Comparison of ENCODE assay signal across 22 mouse cellular contexts in genomic region chr12:13205733-13206132, GRCm38 (mm10). TPM values are rescaled to one million over a fixed set of nuclear protein-coding genes. Genes with fewer than 3 reads are reported as not detected.
DNase-seq lines count a peak whose midpoint lies in the region; ATAC-seq and TF ChIP-seq lines count a peak whose summit lies in the region.
"Had no signal": no experiment of that assay in that cellular context is flagged by ENCODE, and none has a peak within 500 bp of the region (broad histone marks: within the 10 kb centered on the region; RNA-seq: fewer than 3 reads in every experiment).

No protein-coding gene starts in this region.

- no peaks in the 10 kb centered on the region for H3K36me3 ChIP-seq in intestine, embryonic 14.5 days (ENCODE audit: control insufficient read depth, insufficient read depth, low read length)
- no peaks in the 10 kb centered on the region for H3K36me3 ChIP-seq in intestine, postnatal 0 days (ENCODE audit: control insufficient read depth, insufficient read depth)
- H3K36me3 ChIP-seq in limb, embryonic 10.5 days, result no peaks in the 10 kb centered on the region
- H3K36me3 ChIP-seq: embryonic facial prominence, embryonic 13.5 days; embryonic facial prominence, embryonic 15.5 days; forebrain, embryonic 10.5 days; forebrain, embryonic 12.5 days had no signal

- H3K27me3 ChIP-seq in intestine, embryonic 14.5 days (replicated peaks; ENCODE audit: control insufficient read depth, insufficient read depth, low read length), result no peaks in the 10 kb centered on the region
- no peaks in the 10 kb centered on the region for H3K27me3 ChIP-seq in intestine, postnatal 0 days (replicated peaks; ENCODE audit: control insufficient read depth, insufficient read depth, low read length)
- H3K27me3 ChIP-seq in limb, embryonic 10.5 days (ENCODE audit: low read depth, poor library complexity, severe bottlenecking), result no peaks in the 10 kb centered on the region
- H3K27me3 ChIP-seq: embryonic facial prominence, embryonic 15.5 days had no signal

- 0 out of 2 replicates have a peak, but pooled peaks cover 3% of the 10 kb centered on the region for H3K9me3 ChIP-seq in intestine, embryonic 14.5 days (ENCODE audit: control insufficient read depth, low read length)
- H3K9me3 ChIP-seq in intestine, postnatal 0 days (ENCODE audit: control insufficient read depth), result no peaks in the 10 kb centered on the region
- H3K9me3 ChIP-seq in limb, embryonic 10.5 days (replicated peaks), result no peaks in the 10 kb centered on the region
- H3K9me3 ChIP-seq: embryonic facial prominence, embryonic 13.5 days; embryonic facial prominence, embryonic 15.5 days; forebrain, embryonic 12.5 days had no signal

- no peak overlapping the region for H3K27ac ChIP-seq in intestine, embryonic 14.5 days (ENCODE audit: low read depth)
- no peak overlapping the region for H3K27ac ChIP-seq in intestine, postnatal 0 days (ENCODE audit: low read depth, low read length)
- no peak overlapping the region; the same call in 1 of the 2 replicates for H3K27ac ChIP-seq in limb, embryonic 10.5 days
- H3K27ac ChIP-seq: embryonic facial prominence, embryonic 13.5 days; embryonic facial prominence, embryonic 15.5 days; forebrain, embryonic 10.5 days; forebrain, embryonic 12.5 days had no signal

- no peak overlapping the region for H3K4me2 ChIP-seq in intestine, embryonic 14.5 days (ENCODE audit: low read length)
- H3K4me2 ChIP-seq in intestine, postnatal 0 days (replicated peaks; ENCODE audit: low read depth), result no peak overlapping the region
- H3K4me2 ChIP-seq: embryonic facial prominence, embryonic 13.5 days; embryonic facial prominence, embryonic 15.5 days; forebrain, embryonic 12.5 days had no signal

- DNase-seq in heart, adult 11 months, result peak; percentile 28
- no peak for DNase-seq in heart, postnatal 36 days
- peak; percentile 3 for DNase-seq in intestine, embryonic 14.5 days (ENCODE audit: low spot score)
- DNase-seq in brain, adult 2 months (ENCODE audit: low read depth, low spot score), result peak; percentile 28
- DNase-seq in limb, embryonic 10.5 days (ENCODE audit: low spot score), result peak; percentile 3
- no peak for DNase-seq in urinary bladder, postnatal 4 days (ENCODE audit: low spot score in 2 of 2)
- DNase-seq: adrenal gland, adult 2 months; adrenal gland, postnatal 10 days; adrenal gland, postnatal 25 days; cerebellum, adult 11-12 months; cerebellum, adult 2 months; cerebellum, adult 9-10 months; cerebellum, postnatal 10 days; cerebellum, postnatal 25 days had no signal

- ATAC-seq in intestine, embryonic 14.5 days (replicated peaks; ENCODE audit: low FRiP score, low TSS enrichment, low read depth), result no peak
- ATAC-seq in intestine, postnatal 0 days, result no peak
- ATAC-seq: forebrain, embryonic 14.5 days; forebrain, embryonic 16.5 days had no signal

- H3K9ac ChIP-seq in intestine, embryonic 14.5 days (ENCODE audit: low read length), result no peak overlapping the region
- H3K9ac ChIP-seq in intestine, postnatal 0 days (ENCODE audit: low read depth, low read length), result no peak overlapping the region
- H3K9ac ChIP-seq: embryonic facial prominence, embryonic 13.5 days; embryonic facial prominence, embryonic 15.5 days; forebrain, embryonic 12.5 days had no signal

- intact Hi-C loops in heart, postnatal 36 days (cut with DNase I), result loop anchor here (2.0 kb wide), 1 partner anchor 23 kb away; no protein-coding TSS in a partner anchor

- WGBS in intestine, embryonic 14.5 days, result 79% methylated on average over 3 of the region's 3 CpGs
- WGBS in intestine, postnatal 0 days, result 79% methylated on average over 3 of the region's 3 CpGs
- 93% methylated on average over 3 of the region's 3 CpGs for WGBS in limb, embryonic 10.5 days

- H3K4me1 ChIP-seq in intestine, embryonic 14.5 days (replicated peaks; ENCODE audit: control insufficient read depth, insufficient read depth, low read length), result 0 out of 2 replicates have a peak, but pooled peaks cover 3% of the 10 kb centered on the region
- no peaks in the 10 kb centered on the region for H3K4me1 ChIP-seq in intestine, postnatal 0 days (replicated peaks; ENCODE audit: control insufficient read depth, insufficient read depth, low read length)
- H3K4me1 ChIP-seq in limb, embryonic 10.5 days, result peaks cover 32% of the 10 kb centered on the region

- no peak overlapping the region for H3K4me3 ChIP-seq in intestine, embryonic 14.5 days (ENCODE audit: low read depth, low read length)
- H3K4me3 ChIP-seq in intestine, postnatal 0 days (ENCODE audit: low read depth, low read length), result no peak overlapping the region
- no peak overlapping the region for H3K4me3 ChIP-seq in limb, embryonic 10.5 days
- H3K4me3 ChIP-seq: embryonic facial prominence, embryonic 13.5 days; embryonic facial prominence, embryonic 15.5 days; erythroblast, embryonic 14.5 days; forebrain, embryonic 10.5 days; forebrain, embryonic 12.5 days had no signal

- no peak for TF ChIP-seq CTCF in intestine, postnatal 0 days (IDR thresholded peaks at IDR 0.05; ENCODE audit: low read depth)

RNA-seq across cellular contexts. Expression of gene Ddx1, which starts 43.3 kb away (rescaled TPM):
- 10 to 100 TPM; 82.5 to 90.3 TPM for total RNA-seq in heart, postnatal 36 days (2021)
- 149 and 170 TPM in 2 replicates for polyA plus RNA-seq in intestine, embryonic 14.5 days (2014; fragmentation: Nextera tagmentation; extraction: Ambion mirVana)
- polyA plus RNA-seq in intestine, postnatal 0 days (2015; fragmentation: Nextera tagmentation; extraction: Ambion mirVana), result 47.3 and 50.2 TPM in 2 replicates
- polyA plus RNA-seq in limb, embryonic 10.5 days (2016; fragmentation: Nextera tagmentation; extraction: Ambion mirVana), result 199 and 208 TPM in 2 replicates

Comparison
In these comparisons a context has a peak if more than half of its experiments do, and no peak if none do; other contexts are left out.
1. DNase-seq: peak in heart, adult 11 months (single experiment), intestine, embryonic 14.5 days (single experiment), brain, adult 2 months (single experiment) and limb, embryonic 10.5 days (single experiment); none in heart, postnatal 36 days (0 of 2) and urinary bladder, postnatal 4 days (0 of 2).